28 mouse cellular contexts compared by ENCODE assay signal in the genomic region with DNA sequence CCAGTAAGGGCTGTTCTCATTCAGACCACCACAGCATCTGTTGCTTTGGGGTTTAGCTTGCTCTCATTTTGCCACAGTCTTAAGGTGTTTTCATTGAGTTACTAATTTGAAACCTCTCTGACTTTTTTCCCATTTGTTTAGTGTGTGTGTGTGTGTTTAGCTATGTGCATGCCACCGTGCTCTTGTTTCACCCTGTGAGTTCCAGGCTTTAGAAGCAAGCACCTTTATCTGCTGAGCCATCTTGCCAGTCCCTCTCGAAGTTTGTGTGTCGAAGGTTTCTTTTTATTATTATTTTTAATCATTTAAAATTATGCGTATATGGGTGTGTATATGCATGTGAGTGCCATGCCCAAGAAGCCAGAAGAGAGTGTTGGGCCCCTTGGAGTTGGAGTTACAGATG.
"Had no signal": no experiment of that assay in that cellular context is flagged by ENCODE, and none has a peak within 500 bp of the region (broad histone marks: within the 10 kb centered on the region; RNA-seq: fewer than 3 reads in every experiment).

No protein-coding gene starts in this region.

- H3K4me2 ChIP-seq: embryonic facial prominence, embryonic 12.5 days; embryonic facial prominence, embryonic 13.5 days; embryonic facial prominence, embryonic 15.5 days; forebrain, embryonic 12.5 days; forebrain, embryonic 13.5 days; forebrain, embryonic 15.5 days had no signal

- H3K36me3 ChIP-seq: forebrain, embryonic 12.5 days; forebrain, embryonic 15.5 days had no signal

- DNase-seq: cerebellum, adult 2 months; cerebellum, adult 8-10 months; cerebellum, adult 9-10 months; cerebellum, adult 9-11 months; cerebellum, postnatal 10 days; cerebellum, postnatal 14 days; cerebellum, postnatal 25 days; cerebellum, postnatal 36 days; embryo, embryonic 11 days; forebrain, postnatal 0 days; gastrocnemius, adult 2 months; gastrocnemius, postnatal 10 days; gastrocnemius, postnatal 14 days; gastrocnemius, postnatal 25 days; gastrocnemius, postnatal 36 days; heart, adult 18-20 months; heart, adult 2 months had no signal

- H3K9me3 ChIP-seq: embryonic facial prominence, embryonic 10.5 days; embryonic facial prominence, embryonic 12.5 days; embryonic facial prominence, embryonic 13.5 days; embryonic facial prominence, embryonic 15.5 days; forebrain, embryonic 10.5 days; forebrain, embryonic 12.5 days; forebrain, embryonic 13.5 days; forebrain, embryonic 15.5 days had no signal

- ATAC-seq: forebrain, embryonic 13.5 days; forebrain, embryonic 14.5 days; forebrain, embryonic 15.5 days; forebrain, embryonic 16.5 days; forebrain, postnatal 0 days had no signal

- H3K9ac ChIP-seq: embryonic facial prominence, embryonic 12.5 days; embryonic facial prominence, embryonic 13.5 days; embryonic facial prominence, embryonic 15.5 days; forebrain, embryonic 12.5 days; forebrain, embryonic 13.5 days; forebrain, embryonic 15.5 days; forebrain, postnatal 0 days had no signal

- H3K27me3 ChIP-seq: embryonic facial prominence, embryonic 12.5 days; embryonic facial prominence, embryonic 13.5 days; embryonic facial prominence, embryonic 15.5 days; forebrain, embryonic 13.5 days; forebrain, embryonic 15.5 days had no signal

- H3K4me3 ChIP-seq: embryonic facial prominence, embryonic 10.5 days; embryonic facial prominence, embryonic 12.5 days; embryonic facial prominence, embryonic 13.5 days; embryonic facial prominence, embryonic 15.5 days; erythroblast, embryonic 14.5 days; forebrain, embryonic 10.5 days; forebrain, embryonic 12.5 days; forebrain, embryonic 13.5 days; forebrain, embryonic 15.5 days; gastrocnemius, adult 2 months; heart, adult 2 months had no signal

- H3K27ac ChIP-seq: embryonic facial prominence, embryonic 10.5 days; embryonic facial prominence, embryonic 12.5 days; embryonic facial prominence, embryonic 13.5 days; embryonic facial prominence, embryonic 15.5 days; forebrain, embryonic 10.5 days; forebrain, embryonic 12.5 days; forebrain, embryonic 13.5 days; forebrain, embryonic 15.5 days; gastrocnemius, adult 2 months had no signal
